Mouse (Mus musculus) monocyte, adult 2 months (primary cell): Measurements from ENCODE around the gene Agap3.
A peak's percentile ranks its signal among the peaks of the same experiment; 100 is the strongest.

ENCODE experiments used
- DNase-seq, 2 experiments: peaks; one replicate each; pipeline ENCODE4 v3.0.0; 2022; ENCODE audit warnings: low spot score in 2 of 2, low read depth in 1 of 2

The Agap3 gene

GRCm38 (mm10) chr5:24512271-24512670 lies 60.3 kb downstream of the Agap3 start:
- DNase-seq: no peak

DNA sequence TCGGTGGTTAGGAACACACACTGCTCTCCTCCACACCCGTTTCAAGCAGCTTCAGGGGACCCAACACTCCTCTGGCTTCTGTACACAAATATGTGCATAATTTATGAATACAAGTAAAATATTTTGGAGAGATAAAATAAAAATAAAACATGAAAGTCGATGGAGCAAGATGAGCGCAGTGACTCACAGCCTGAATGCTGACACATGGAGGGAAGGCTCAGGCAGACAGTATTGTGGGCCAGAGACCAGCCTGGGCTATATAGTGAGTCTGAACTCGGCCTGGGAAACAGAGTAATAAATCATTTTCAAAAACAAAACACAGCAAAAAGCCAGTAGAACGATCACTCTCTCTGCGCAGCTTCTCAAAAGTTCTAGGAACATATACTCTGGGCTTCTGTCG lies 69.4 kb downstream of the Agap3 start:
- DNase-seq: no peak

- DNase-seq: no peak
Measured at GRCm38 (mm10) chr5:24523806-24524205, 71.8 kb downstream of the Agap3 start.

GRCm38 (mm10) chr5:24524522-24524921 lies 72.5 kb downstream of the Agap3 start:
- no peak for DNase-seq

DNA sequence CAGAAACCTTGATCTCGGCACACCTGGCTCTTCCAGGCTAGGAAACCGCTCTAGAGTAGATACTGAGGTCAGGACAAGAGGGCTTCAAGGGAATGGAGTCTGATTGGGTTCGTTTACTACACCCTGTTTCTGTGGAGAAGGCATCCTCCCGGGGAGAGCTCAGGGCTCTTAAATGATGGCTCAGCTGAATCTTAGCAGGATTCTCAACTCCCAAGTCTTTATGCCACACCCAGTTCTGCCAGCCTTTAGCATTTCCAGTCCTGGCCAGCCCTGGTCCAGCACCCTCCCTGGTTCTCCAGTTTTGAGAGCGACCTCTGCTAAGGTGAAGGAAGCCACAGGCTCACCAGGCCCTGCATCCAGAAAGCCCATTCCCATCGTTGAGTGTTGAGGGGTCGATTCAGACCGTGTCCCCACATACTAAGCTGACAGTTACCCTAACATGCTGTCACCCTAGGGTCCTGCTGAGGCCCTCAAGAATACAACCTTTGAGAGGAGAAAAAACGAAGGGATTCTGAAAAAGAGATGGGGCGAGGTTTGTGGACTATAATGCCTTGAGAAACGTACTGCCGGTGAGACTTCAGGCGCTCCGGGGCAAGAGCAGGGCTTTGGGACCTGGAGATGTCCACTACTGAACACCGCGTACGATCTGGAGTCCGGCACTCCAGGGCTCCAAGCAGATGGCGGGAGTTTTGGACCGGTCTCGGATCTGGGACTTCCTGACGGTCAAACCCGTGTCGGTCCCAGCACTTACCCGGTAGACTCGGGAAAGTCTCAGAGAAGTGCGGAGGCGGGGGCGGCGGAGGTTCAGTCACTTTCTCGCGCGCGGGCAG lies 73.6 kb downstream of the Agap3 start:
- DNase-seq: no peak

DNA sequence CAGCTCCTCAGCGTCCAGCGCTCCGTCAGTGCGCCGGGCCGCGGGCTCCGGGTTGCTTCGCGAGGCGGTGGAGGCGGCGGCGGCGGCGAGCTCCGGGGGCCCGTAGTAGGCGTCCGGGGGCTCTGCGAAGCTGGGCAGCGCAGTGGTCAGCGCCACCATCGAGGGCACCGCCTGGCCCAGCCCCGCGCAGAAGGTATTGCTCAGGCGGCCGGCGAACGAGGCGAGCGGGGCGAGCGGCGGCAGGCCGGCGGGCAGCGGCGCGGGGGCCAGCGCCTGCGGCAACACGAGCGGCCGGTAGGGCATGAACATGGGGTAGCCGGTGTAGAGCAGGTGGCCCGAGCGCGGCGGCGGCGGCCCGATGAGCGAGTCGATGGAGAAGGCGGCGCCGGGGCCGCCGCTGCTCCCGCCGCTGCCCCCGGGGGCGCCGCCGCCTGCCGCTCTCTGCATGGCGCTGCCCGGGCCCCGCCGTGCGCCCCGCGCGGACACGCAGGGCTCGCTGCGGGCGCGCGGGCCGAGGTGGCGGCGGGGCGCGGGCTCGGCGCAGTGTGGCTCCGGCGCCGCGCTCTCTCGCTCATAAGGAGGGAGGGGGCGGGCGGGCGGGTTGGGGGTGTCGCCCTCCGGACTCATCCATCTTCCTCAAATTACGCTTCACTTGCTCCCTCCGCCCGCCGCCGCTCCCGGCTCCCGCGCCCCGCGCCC lies 74.4 kb downstream of the Agap3 start:
- no peak for DNase-seq

DNA sequence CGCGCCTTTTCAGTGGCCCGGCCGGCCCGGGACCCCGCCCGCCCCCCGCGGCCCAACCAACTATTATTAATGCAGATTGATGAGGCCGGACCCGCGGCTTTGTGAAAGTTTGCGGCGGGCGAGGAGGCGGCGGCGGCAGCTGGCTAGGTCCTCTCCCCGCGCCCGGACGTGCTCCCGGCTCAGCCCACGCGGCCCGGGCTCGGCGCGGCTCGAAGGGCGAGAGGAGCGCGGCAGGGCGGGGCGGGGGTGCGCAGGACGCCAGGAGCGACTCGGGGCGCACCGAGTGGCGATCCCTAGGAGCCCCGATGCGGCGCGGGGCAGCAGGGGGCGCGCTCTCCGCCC lies 74.9 kb downstream of the Agap3 start, which contains the start of gene Gbx1:
Gene Gbx1, minus strand, starts transcription at position 314 of the 342 bp plus-strand sequence.
- no peak for DNase-seq

DNA sequence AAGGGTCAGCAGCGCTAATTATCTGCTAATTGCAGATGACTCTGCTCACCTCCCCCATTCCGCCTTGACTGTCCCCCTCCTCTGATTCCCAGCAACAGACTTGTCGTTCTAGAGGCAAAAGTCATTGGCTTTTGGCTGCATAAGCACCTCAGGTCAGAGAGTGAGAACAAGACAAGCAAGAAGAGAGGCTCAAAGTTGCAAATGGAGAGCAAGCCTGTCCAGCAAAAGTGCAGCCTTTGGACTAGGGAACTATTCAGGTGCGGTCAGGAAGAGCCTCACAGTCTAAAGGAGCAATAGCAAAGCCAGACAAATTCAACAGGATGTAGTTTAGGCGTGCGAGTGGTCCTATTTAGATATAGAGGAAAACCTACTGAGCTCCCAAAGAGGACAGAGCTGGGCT lies 75.8 kb downstream of the Agap3 start:
- no peak for DNase-seq

GRCm38 (mm10) chr5:24530042-24530689 lies 78.2 kb downstream of the Agap3 start:
- peak; percentile 71 to 88 for DNase-seq

- no peak for DNase-seq
Measured at GRCm38 (mm10) chr5:24533391-24533790, 81.4 kb downstream of the Agap3 start.

GRCm38 (mm10) chr5:24534292-24534691 lies 82.3 kb downstream of the Agap3 start:
- DNase-seq: no peak

DNA sequence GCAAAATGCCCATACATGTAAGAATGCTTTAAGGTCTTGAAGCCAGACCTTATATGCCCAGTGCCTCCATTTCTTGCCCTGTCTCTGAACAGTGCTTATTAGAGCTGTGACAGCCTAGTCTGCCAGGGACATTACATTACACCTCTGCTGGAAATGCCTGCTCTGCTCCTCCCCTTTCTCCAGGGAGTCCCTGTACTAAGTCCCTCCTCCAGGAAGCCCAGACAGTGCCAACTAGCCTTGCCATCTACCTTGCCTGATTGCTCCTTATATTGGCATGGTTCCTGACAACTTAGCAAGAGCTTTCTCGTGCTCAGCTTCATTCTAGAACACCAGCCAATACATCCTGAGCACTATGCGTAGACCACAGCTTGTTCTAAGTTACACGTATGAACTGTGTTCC lies 83.8 kb downstream of the Agap3 start:
- no peak for DNase-seq

- no peak for DNase-seq
Measured at GRCm38 (mm10) chr5:24536511-24536910, 84.5 kb downstream of the Agap3 start.

- no peak for DNase-seq
Measured at GRCm38 (mm10) chr5:24537618-24538017, 85.6 kb downstream of the Agap3 start.

- DNase-seq: no peak
Measured at GRCm38 (mm10) chr5:24539571-24540296, 87.8 kb downstream of the Agap3 start.

DNA sequence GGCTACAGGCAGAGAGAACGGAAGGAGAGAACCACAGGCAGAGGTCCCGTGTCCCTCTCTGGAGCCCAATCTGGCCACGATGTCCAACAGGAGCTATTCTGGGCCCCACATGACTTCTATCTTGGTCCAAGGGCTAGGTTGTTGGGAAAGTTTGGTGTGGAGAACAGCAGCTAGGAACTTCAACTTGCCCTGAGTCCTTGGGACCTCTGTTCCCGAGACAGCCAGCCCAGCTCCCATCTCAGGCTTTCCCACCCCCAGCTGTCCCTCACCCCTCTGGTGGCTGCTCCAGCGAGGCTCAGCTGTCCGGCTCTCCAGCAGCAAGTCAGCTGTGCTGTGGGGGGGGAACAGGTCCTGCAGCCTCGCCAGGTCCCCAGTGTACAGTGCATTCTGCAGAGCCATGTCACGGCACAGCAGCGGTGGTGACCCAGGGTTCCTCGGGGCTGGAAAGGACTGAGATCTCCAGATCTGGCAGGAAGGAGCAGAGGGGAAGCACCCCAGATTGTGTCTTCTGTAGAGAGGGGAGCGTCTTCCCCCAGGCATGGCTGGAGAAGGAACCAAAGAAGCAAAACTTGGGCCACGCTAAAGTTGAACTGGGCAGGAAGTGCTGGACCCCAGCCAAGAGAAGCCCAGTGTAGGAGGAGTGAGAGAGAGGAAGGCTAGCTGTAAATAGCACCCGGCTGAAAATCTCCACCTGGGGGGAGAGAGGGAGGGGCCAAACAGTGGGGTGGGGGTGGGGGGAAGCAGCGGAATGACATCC lies 88.6 kb downstream of the Agap3 start, which contains the start of gene Asb10:
Gene Asb10, minus strand, starts transcription at position 592 of the 757 bp plus-strand sequence.
- no peak for DNase-seq

DNA sequence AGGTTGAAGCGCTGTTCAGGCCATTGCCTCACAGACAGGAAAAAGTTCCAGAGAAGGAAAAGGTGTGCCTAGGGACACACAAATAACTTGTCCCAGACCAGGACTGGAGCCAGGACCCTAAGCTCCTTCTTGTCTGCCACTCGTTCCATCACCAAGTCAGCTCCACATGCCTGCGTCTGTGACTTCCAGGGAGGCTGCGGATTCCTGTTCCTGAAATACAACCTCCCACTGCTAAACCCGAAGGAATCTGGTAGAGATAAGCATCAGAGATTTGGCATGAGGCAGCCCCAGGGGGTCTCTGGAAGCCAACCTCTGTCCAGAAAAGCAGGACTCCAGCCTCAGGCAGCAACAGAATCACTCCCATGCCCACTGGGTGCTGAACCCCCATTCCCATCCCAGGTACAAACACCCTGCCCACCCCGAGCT lies 89.2 kb downstream of the Agap3 start:
- DNase-seq: no peak

- DNase-seq: no peak
Measured at GRCm38 (mm10) chr5:24542643-24543042, 90.7 kb downstream of the Agap3 start.

- DNase-seq: no peak
Measured at GRCm38 (mm10) chr5:24550598-24551316, 98.8 kb downstream of the Agap3 start.

GRCm38 (mm10) chr5:24551317-24551688 lies 99.3 kb downstream of the Agap3 start:
- no peak for DNase-seq
